Mouse (Mus musculus): ENCODE measurements around the gene Ly6g6e.

DNA sequence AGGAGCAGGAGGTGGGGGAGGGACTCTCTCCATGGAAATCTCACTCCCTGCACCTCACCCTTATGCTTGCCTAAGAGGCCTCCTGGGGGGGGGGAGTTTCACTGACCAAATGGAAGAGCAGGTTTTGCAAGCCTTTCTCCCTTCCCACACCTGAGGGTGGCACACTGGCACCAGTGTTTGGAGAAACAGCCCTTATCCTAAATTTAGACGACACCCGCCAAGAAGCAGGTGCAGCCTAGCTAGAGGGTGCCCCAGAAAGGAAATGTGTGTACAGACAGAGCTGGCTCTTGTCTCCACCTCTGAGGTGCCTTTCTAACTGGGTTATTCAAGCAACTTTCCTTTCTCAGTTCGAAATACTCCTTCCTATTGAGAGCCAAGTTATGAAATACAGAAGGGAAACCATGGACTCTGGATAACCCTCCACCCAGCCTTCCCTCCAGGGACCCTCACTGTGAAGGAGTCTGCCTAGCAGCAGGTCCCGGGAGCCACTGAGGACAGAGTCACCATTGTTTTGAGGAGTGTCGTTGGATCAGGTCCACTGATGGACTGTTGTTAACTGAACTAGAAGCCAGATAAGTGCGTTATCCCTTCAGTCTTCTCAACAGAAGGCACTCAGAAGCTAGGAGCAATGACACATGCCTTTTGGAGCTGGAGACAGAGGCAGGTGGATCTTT, 6.0 kb upstream of the Ly6g6e start:
- no peak for TF ChIP-seq POLR2A (IDR thresholded peaks at IDR 0.05; ENCODE audit: control insufficient read depth in 1 of 2, insufficient read depth in 1 of 2, low read depth in 1 of 2, low read length in 2 of 2, poor library complexity in 1 of 2)
- TF ChIP-seq CTCF (IDR thresholded peaks at IDR 0.05 in 2 of 3, conservative IDR thresholded peaks at IDR 0.05 in 1 of 3; ENCODE audit: control insufficient read depth in 1 of 3, insufficient read depth in 1 of 3, low read depth in 2 of 3, low read length in 3 of 3, poor library complexity in 1 of 3, severe bottlenecking in 1 of 3), result no peak
- TF ChIP-seq KAT2A (conservative IDR thresholded peaks at IDR 0.05; ENCODE audit: low read depth, low read length), result no peak
- TF ChIP-seq ZKSCAN1 (IDR thresholded peaks at IDR 0.05; ENCODE audit: low read depth, low read length), result no peak
- TF ChIP-seq USF1 (IDR thresholded peaks at IDR 0.05; ENCODE audit: low read depth, low read length), result no peak
- TF ChIP-seq POLR2AphosphoS2 (IDR thresholded peaks at IDR 0.05; ENCODE audit: low read length), result no peak
- no peak for TF ChIP-seq NELFE (IDR thresholded peaks at IDR 0.05; ENCODE audit: low read depth, low read length)
- TF ChIP-seq MAZ (IDR thresholded peaks at IDR 0.05; ENCODE audit: low read depth, low read length), result no peak
- TF ChIP-seq MAFK (IDR thresholded peaks at IDR 0.05; ENCODE audit: borderline replicate concordance, low read depth, low read length), result no peak
- no peak for TF ChIP-seq MAX (IDR thresholded peaks at IDR 0.05; ENCODE audit: low read length)
- no peak for TF ChIP-seq ZMIZ1 (IDR thresholded peaks at IDR 0.05; ENCODE audit: low read depth, low read length)
